Mouse (Mus musculus): Measurements from ENCODE around the gene Fntb.

DNA sequence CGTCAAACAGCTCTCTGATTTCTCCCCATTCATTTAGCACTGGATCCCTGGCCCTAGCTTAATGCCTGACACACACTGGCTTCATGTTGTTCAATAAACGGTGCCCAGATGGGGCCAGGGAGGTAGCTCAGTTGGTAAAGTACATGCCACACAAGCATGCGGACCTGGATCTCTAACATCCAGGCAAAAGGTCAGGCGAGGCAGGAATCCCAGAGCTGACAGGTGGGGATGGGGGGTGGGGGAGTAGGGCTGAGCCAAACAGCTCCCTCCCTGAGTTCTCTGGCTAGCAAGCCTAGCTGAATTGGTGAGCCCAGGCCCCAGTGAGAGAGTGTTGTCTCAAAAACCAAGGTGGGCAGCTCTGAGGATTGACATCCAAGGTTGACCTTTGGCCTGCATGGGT is 51.8 kb downstream of the Fntb start:
- TF ChIP-seq EP300 (IDR thresholded peaks at IDR 0.05): no peak
- TF ChIP-seq CTCF (IDR thresholded peaks at IDR 0.05): no peak
